Mouse (Mus musculus): Measurements from ENCODE around the gene Gna13. TPM values are rescaled to one million over a fixed set of nuclear protein-coding genes. Genes with fewer than 3 reads are reported as not detected.

Gna13 gene
- polyA plus RNA-seq, 1 experiment from 2014 or later, result 16.8 TPM

GRCm38 (mm10) chr11:109391760-109392159 lies 29.1 kb downstream of the Gna13 start:
- no peaks in the 10 kb centered on the region for H3K27me3 ChIP-seq (ENCODE audit: poor library complexity, severe bottlenecking)
- H3K9me3 ChIP-seq, result no peaks in the 10 kb centered on the region
- no peak overlapping the region for H3K4me3 ChIP-seq
- peaks cover 40% of the 10 kb centered on the region for H3K36me3 ChIP-seq (replicated peaks)
- H3K27ac ChIP-seq, result no peak overlapping the region
- DNase-seq (ENCODE audit: extremely low spot score, low spot score), result no peak
- H3K4me1 ChIP-seq, result peaks cover 10% of the 10 kb centered on the region
- 65% methylated on average over 7 of the region's 7 CpGs for WGBS

- Histone ChIP-seq H3K4me1 (peaks cover 10% of the 10 kb centered on the region), H3K9me3 (no peaks in the 10 kb centered on the region), H3K27ac (no peak overlapping the region), H3K27me3 (ENCODE audit: poor library complexity, severe bottlenecking) (no peaks in the 10 kb centered on the region), H3K36me3 (replicated peaks) (peaks cover 48% of the 10 kb centered on the region), H3K4me3 (no peak overlapping the region)
- no peak for DNase-seq (ENCODE audit: extremely low spot score, low spot score)
- WGBS, result 89% methylated on average over 9 of the region's 9 CpGs
These were observed 30.0 kb downstream of the Gna13 start for GRCm38 (mm10) chr11:109392601-109393000.

DNA sequence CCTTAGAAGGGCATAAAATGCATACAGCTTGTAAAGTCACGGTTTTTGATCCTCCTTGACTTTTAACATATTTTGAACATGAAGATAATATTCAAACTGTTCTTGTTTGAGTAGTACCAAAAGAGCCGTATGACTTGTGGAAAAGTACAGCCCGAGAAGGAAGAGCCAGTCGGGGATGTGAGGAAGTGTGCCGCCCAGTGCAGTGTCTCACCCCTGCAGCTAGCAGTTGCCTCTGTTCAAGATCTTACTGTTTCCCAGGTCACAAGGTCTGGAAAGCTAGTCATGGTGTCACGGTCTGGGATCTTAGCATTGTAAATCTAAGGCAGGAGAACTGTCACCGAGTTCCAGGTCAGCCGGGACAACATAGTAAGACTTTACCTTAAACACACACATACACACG lies 32.1 kb downstream of the Gna13 start:
- 94% methylated on average over 9 of the region's 9 CpGs for WGBS
- no peak for DNase-seq (ENCODE audit: extremely low spot score, low spot score)
- Histone ChIP-seq H3K36me3 (replicated peaks) (peaks cover 65% of the 10 kb centered on the region), H3K27ac (no peak overlapping the region), H3K27me3 (ENCODE audit: poor library complexity, severe bottlenecking) (no peaks in the 10 kb centered on the region), H3K9me3 (no peaks in the 10 kb centered on the region), H3K4me3 (no peak overlapping the region), H3K4me1 (peaks cover 10% of the 10 kb centered on the region)

- H3K4me1 ChIP-seq, result peaks cover 10% of the 10 kb centered on the region
- DNase-seq (ENCODE audit: extremely low spot score, low spot score), result no peak
- no peaks in the 10 kb centered on the region for H3K27me3 ChIP-seq (ENCODE audit: poor library complexity, severe bottlenecking)
- no peaks in the 10 kb centered on the region for H3K9me3 ChIP-seq
- H3K4me3 ChIP-seq, result no peak overlapping the region
- H3K27ac ChIP-seq, result no peak overlapping the region
- 91% methylated on average over 9 of the region's 9 CpGs for WGBS
- H3K36me3 ChIP-seq (replicated peaks), result peaks cover 69% of the 10 kb centered on the region
These were observed 32.7 kb downstream of the Gna13 start for GRCm38 (mm10) chr11:109395291-109395690.

DNA sequence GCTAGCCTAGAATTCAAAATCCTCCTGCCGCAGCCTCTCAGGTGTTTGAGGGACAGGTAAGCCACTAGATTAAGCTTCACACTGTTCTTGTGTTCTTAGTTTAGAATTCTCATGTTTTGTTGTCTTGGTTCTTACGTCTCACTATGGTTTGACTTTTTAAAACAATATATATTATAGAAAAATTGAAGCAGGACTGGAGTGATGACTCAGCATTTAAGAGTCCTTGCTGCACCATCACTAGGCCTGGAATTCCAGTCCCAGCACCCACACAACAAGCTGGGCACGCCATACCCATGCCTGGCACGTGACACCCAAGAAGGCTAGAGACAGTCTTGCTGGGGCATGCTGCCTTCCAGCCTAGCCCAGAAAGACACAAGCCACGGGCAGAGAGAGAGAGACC lies 43.8 kb downstream of the Gna13 start:
- Histone ChIP-seq H3K27me3 (ENCODE audit: poor library complexity, severe bottlenecking) (no peaks in the 10 kb centered on the region), H3K4me1 (no peaks in the 10 kb centered on the region), H3K9me3 (no peaks in the 10 kb centered on the region), H3K4me3 (no peak overlapping the region), H3K27ac (no peak overlapping the region), H3K36me3 (replicated peaks) (no peaks in the 10 kb centered on the region; the same call in 1 of the 2 replicates)
- no peak for DNase-seq (ENCODE audit: extremely low spot score, low spot score)
- 92% methylated on average over 5 of the region's 5 CpGs for WGBS

DNA sequence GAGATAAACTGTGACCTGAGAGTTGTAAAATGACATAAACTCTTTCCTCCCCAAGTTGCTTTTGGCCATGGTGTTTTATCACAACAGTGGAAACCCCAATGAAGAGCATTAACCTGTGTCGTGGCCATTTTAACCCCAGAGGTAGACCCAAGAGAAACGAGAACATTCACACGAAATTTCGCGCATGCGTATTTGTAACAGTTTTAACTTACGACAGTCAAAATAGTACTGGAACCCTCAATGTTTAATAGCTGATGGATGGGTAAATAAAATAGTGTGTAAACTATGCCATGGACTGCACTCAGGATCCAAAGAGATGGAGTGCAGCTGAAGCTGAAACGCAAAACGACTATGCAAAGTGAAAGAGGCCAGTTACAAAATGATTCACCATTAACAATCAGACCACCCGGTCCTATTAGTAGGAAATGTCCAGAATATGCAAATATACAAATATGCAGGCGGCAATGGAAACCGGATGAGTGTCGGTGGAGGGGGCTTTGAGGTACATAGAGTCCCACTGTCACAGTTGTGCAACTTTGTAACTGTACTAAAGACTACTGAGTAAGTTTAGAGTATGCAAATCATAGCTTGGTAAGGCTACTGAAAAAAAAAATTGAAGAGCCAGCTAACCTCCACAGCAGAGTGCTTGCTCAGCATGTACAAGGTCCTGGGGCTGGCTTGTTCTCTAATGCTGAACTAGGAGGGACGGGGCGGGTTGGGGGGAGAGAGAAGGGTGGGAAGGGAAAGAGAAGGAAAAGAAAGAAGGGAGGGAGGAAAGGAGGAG lies 47.8 kb downstream of the Gna13 start:
- no peaks in the 10 kb centered on the region for H3K9me3 ChIP-seq
- no peaks in the 10 kb centered on the region for H3K36me3 ChIP-seq (replicated peaks)
- no peaks in the 10 kb centered on the region for H3K4me1 ChIP-seq
- no peak for DNase-seq (ENCODE audit: extremely low spot score, low spot score)
- no peak overlapping the region for H3K27ac ChIP-seq
- H3K27me3 ChIP-seq (ENCODE audit: poor library complexity, severe bottlenecking), result no peaks in the 10 kb centered on the region
- no peak overlapping the region for H3K4me3 ChIP-seq
- 93% methylated on average over 15 of the region's 15 CpGs for WGBS

DNA sequence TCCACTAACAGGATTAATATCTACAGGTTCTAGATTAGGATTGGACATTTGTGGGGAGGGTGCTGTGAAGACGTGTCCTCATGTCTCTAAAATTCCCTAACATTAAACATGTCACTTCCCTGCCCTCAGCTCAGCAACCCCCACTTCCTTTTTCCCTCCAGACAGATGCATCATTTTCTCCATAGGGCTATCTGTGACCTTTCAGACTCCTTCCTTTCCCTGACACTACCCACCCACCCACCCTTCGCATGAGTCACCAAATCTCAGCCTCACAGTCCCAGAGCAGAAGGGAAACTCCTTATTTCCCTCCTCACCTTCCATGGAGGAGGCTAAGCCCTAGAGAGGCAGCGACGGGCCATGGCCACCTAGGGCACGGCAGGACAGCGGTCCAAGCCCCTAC lies 51.0 kb downstream of the Gna13 start, which contains the start of gene 9930022D16Rik:
9930022D16Rik (plus strand) TSS at position 301 of the 400 bp plus-strand sequence.
- Histone ChIP-seq H3K4me3 (no peak within 1 kb of the TSS), H3K27me3 (ENCODE audit: poor library complexity, severe bottlenecking) (no peaks in the 10 kb centered on the region), H3K36me3 (replicated peaks) (no peaks in the 10 kb centered on the region), H3K4me1 (no peaks in the 10 kb centered on the region), H3K27ac (no peak within 1 kb of the TSS), H3K9me3 (no peaks in the 10 kb centered on the region)
- DNase-seq (ENCODE audit: extremely low spot score, low spot score), result no peak
- 94% methylated on average over 6 of the region's 6 CpGs for WGBS

GRCm38 (mm10) chr11:109414802-109415201 lies 52.2 kb downstream of the Gna13 start:
- Histone ChIP-seq H3K36me3 (replicated peaks) (no peaks in the 10 kb centered on the region), H3K4me3 (no peak overlapping the region), H3K27me3 (ENCODE audit: poor library complexity, severe bottlenecking) (0 out of 2 replicates have a peak, but pooled peaks cover 2% of the 10 kb centered on the region), H3K4me1 (peaks cover 2% of the 10 kb centered on the region), H3K9me3 (no peaks in the 10 kb centered on the region), H3K27ac (no peak overlapping the region)
- 89% methylated on average over 5 of the region's 5 CpGs for WGBS
- no peak for DNase-seq (ENCODE audit: extremely low spot score, low spot score)

- DNase-seq (ENCODE audit: extremely low spot score, low spot score), result no peak
- 0 out of 2 replicates have a peak, but pooled peaks cover 6% of the 10 kb centered on the region for H3K27me3 ChIP-seq (ENCODE audit: poor library complexity, severe bottlenecking)
- H3K4me1 ChIP-seq, result peaks cover 7% of the 10 kb centered on the region
- H3K9me3 ChIP-seq, result no peaks in the 10 kb centered on the region
- WGBS, result 90% methylated on average over 8 of the region's 8 CpGs
- no peaks in the 10 kb centered on the region for H3K36me3 ChIP-seq (replicated peaks)
- H3K4me3 ChIP-seq, result no peak overlapping the region
- H3K27ac ChIP-seq, result no peak overlapping the region
These were observed 54.2 kb downstream of the Gna13 start for GRCm38 (mm10) chr11:109416709-109417420.

- Histone ChIP-seq H3K9me3 (peaks cover 3% of the 10 kb centered on the region; the same call in 1 of the 2 replicates), H3K4me1 (peaks cover 7% of the 10 kb centered on the region), H3K27me3 (ENCODE audit: poor library complexity, severe bottlenecking) (0 out of 2 replicates have a peak, but pooled peaks cover 6% of the 10 kb centered on the region), H3K27ac (no peak overlapping the region), H3K36me3 (replicated peaks) (no peaks in the 10 kb centered on the region), H3K4me3 (no peak overlapping the region)
- no peak for DNase-seq (ENCODE audit: extremely low spot score, low spot score)
- 83% methylated on average over 9 of the region's 9 CpGs for WGBS
These were observed 54.9 kb downstream of the Gna13 start for GRCm38 (mm10) chr11:109417472-109418040.

GRCm38 (mm10) chr11:109419461-109419860 lies 56.8 kb downstream of the Gna13 start:
- DNase-seq (ENCODE audit: extremely low spot score, low spot score), result no peak
- peaks cover 3% of the 10 kb centered on the region; the same call in 1 of the 2 replicates for H3K9me3 ChIP-seq
- no peak overlapping the region for H3K4me3 ChIP-seq
- H3K27me3 ChIP-seq (ENCODE audit: poor library complexity, severe bottlenecking), result 0 out of 2 replicates have a peak, but pooled peaks cover 6% of the 10 kb centered on the region
- no peak overlapping the region for H3K27ac ChIP-seq
- H3K36me3 ChIP-seq (replicated peaks), result no peaks in the 10 kb centered on the region
- WGBS, result 49% methylated on average over 4 of the region's 4 CpGs
- peaks cover 7% of the 10 kb centered on the region for H3K4me1 ChIP-seq

DNA sequence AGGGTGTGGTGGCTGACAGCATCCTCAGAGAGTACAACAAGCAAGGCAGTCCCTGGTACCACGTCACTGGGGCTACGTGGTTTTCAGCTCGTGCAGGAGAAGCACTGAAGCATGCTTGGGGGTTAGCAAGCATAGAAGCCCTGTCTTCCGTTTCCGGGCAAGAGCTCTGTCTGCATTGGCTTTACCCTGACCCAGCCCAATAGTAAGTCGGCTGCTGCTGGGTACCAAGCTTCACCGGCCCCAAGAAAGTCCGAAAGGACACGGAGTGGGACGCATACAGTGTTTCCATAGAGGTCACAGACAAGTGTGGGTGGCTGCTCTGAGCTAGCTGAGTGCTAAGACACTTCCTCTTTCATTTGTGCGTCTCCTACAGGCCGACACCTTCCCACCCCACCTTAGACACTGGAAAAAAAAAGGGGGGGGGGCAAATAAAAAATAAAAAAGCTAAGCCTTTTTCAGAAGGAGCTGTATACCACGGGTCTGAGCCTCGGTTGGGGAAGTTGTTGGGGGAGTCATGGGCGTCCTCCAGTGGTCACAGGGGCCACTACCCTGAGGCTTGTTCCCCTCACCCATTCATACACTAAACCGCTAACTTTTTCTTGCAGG lies 57.4 kb downstream of the Gna13 start:
- Histone ChIP-seq H3K9me3 (peaks cover 3% of the 10 kb centered on the region; the same call in 1 of the 2 replicates), H3K36me3 (replicated peaks) (no peaks in the 10 kb centered on the region), H3K4me3 (no peak overlapping the region), H3K27ac (peak overlapping the region; percentile 15), H3K27me3 (ENCODE audit: poor library complexity, severe bottlenecking) (0 out of 2 replicates have a peak, but pooled peaks cover 6% of the 10 kb centered on the region), H3K4me1 (peaks cover 8% of the 10 kb centered on the region)
- DNase-seq (ENCODE audit: extremely low spot score, low spot score), result no peak
- 46% methylated on average over 16 of the region's 16 CpGs for WGBS
